Mouse (Mus musculus): ENCODE data around the gene Il18r1.

GRCm38 (mm10) chr1:40516364-40516763 lies 51.0 kb downstream of the Il18r1 start:
- no peak for TF ChIP-seq POLR2A (IDR thresholded peaks at IDR 0.05; ENCODE audit: borderline replicate concordance, low read depth, low read length)
- no peak for TF ChIP-seq CTCF (IDR thresholded peaks at IDR 0.05; ENCODE audit: low read depth, low read length)
